Mouse (Mus musculus) ES-E14 (cell line): ENCODE results near the gene 1700001P01Rik.

Source experiments
- CHD2 ChIP-seq: IDR thresholded peaks from 2 replicates; pipeline ENCODE4 v1.6.1; 2014; ENCODE audit warnings: mild to moderate bottlenecking, low read depth, low read length, inconsistent platforms
- HCFC1 ChIP-seq: IDR thresholded peaks from 2 replicates; pipeline ENCODE4 v1.6.1; 2012; ENCODE audit warnings: low read length, inconsistent platforms, borderline replicate concordance; ENCODE audit not compliant: insufficient read depth
- MAFK ChIP-seq: IDR thresholded peaks from 2 replicates; pipeline ENCODE4 v1.6.1; 2014; ENCODE audit warnings: mild to moderate bottlenecking, low read depth, low read length, inconsistent platforms; ENCODE audit not compliant: insufficient read depth
- ZC3H11A ChIP-seq: IDR thresholded peaks from 2 replicates; pipeline ENCODE4 v1.6.1; 2012; ENCODE audit warnings: low read depth, mild to moderate bottlenecking, inconsistent platforms, low read length, borderline replicate concordance

DNA sequence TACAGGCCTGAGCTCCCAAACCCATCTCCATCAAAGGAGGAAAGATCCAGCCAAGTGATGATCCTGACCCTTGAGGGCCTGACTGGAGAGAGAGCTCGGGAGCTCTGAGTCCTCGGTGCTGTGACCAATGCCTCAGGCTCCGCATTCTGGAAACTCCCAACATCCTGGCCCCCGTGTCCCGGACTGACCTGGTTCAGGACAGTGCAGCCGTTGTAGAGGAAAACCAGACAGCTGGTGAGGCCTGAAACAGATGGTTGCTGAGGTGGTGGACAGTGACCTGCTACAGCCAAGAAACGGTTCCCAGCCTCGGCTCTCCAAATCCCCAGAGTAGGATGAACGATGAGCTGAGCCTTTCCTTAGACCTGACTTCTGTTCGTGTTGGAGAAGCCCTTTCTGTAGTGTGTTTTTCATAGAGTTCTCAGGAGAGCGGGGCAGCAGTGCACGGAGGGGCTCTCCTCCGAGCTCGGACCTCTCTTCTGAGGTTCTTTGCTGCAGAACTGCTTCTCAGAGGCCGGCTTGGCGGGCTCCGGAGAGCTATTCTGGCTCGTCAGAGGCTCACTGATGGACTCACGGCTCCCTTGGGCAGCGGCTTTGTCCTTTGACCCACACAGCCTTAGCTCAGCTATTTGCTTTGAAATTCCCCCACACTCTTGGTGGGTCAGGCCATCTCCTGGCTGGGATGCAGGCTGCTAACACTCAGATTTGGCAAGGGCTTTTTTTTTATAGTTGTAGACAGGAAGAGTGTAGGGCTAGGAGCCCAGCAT lies 47.3 kb upstream of the 1700001P01Rik start:
- no peak for TF ChIP-seq ZC3H11A
- no peak for TF ChIP-seq HCFC1
- no peak for TF ChIP-seq CHD2
- TF ChIP-seq MAFK: no peak
